Mouse (Mus musculus): Measurements from ENCODE around the gene Fryl. TPM values are rescaled to one million over a fixed set of nuclear protein-coding genes. Genes with fewer than 3 reads are reported as not detected.

Gene Fryl
- polyA plus RNA-seq (2015; fragmentation: Nextera tagmentation; extraction: Ambion mirVana): 7.7 and 9.0 TPM in 2 replicates

GRCm38 (mm10) chr5:73256352-73257065 lies at the start of gene Fryl:
Gene Fryl (minus strand): TSS chr5:73256619.

GRCm38 (mm10) chr5:73292502-73293457 lies 36.4 kb upstream of the Fryl start, which contains the start of gene Ociad1:
Gene Ociad1 (plus strand): TSS chr5:73292784.

DNA sequence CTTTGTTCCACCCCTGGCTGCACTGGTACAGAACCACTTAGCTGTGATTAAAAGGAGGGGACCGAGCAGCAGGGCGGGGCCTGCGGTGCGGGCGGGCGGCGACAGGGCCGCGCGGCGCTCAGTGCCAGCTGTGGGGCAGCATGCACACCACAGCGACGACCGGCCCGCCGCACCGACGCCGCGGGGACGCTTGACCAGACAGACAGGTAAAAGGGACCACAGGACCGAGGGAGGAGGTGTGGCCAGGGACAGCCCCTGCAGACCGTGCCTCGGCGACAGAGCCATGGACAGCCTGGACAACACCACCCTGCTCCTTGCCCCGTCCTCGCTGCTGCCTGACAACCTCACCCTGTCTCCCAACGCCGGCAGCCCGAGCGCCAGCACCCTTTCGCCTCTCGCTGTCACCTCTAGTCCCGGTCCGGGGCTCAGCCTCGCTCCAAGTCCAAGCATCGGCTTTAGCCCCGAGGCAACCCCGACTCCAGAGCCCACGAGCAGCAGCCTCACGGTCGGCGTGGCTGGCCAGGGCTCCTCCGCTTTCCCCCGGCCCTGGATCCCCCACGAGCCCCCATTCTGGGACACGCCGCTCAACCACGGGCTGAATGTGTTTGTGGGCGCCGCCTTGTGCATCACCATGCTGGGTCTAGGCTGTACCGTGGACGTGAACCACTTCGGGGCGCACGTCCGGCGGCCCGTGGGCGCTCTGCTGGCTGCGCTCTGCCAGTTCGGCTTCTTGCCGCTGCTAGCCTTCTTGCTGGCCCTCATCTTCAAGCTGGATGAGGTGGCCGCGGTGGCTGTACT lies 249.4 kb downstream of the Fryl start, which contains the start of gene Slc10a4:
Gene Slc10a4 (plus strand): TSS at position 100 of the 798 bp plus-strand sequence.

DNA sequence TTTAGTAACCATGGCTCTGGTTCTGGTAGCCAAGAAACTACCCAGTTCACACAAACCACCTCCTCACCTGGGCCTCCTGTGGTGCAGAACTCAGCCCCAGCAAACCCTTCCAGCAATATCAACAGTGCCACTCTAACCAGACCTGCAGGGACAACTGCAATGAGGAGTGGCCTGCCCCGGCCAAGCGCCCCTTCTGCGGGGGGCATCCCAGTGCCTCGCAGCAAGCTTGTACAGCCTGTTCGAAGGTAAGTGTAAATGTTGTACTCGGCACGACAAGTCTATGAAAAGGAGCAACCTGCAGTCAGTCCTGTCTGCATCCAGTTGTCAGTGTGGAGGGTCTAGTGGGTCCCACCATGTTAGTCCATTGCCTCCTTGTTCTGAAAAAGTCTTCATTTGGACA lies 281.8 kb downstream of the Fryl start, which contains the start of gene Gm10135:
Gene Gm10135 (minus strand): TSS at position 101 of the 400 bp plus-strand sequence.

Other genes with a start within 250 kb of the Fryl start
- 0.28 and 0.54 TPM in 2 replicates for gene Slc10a4, start 249.7 kb downstream of the Fryl start, polyA plus RNA-seq (2015; fragmentation: Nextera tagmentation; extraction: Ambion mirVana)
- 212 TPM in 2 replicates for gene Ociad1, start 36.2 kb upstream of the Fryl start, polyA plus RNA-seq (2015; fragmentation: Nextera tagmentation; extraction: Ambion mirVana)
- gene Ociad2, start 84.4 kb upstream of the Fryl start, polyA plus RNA-seq (2015; fragmentation: Nextera tagmentation; extraction: Ambion mirVana): 4.7 and 5.6 TPM in 2 replicates
- 0.50 TPM in 1 of 2 replicates, not detected in the other for gene Cwh43, start 149.5 kb upstream of the Fryl start, polyA plus RNA-seq (2015; fragmentation: Nextera tagmentation; extraction: Ambion mirVana)
- gene Dcun1d4, start 224.4 kb upstream of the Fryl start, polyA plus RNA-seq (2015; fragmentation: Nextera tagmentation; extraction: Ambion mirVana): 7.9 and 8.7 TPM in 2 replicates